Mouse (Mus musculus) right cerebral cortex, postnatal 10 days (tissue): ENCODE measurements around the gene Nme1.
"Not testable (repeated sequence)": the region's sequence is repeated elsewhere in the genome, so short reads cannot be mapped to it uniquely, and the experiment has no call there.

Experiments
- DNase-seq, 2 experiments: peaks; one replicate each; pipeline ENCODE4 v3.0.0; 2021; ENCODE audit warnings: low spot score in 2 of 2

The Nme1 gene

DNA sequence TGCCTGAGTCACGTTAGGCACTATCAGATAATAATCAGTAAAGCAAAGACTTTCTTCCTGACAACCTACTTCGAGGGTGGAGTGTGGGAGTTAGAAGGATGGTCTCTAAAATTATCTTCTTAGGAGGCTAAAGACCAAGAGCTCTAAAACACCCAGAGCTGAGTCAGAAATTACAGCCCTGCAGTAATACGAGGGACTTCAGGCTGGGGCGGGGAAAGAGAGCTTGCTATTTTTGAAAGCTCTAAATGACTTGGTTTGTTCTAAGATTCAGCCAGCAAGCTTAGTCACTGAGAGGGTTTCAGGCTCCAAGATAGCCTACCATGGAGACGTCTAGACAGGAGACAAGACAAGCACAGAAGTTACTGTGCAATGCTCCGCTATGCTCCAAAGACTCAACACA, 2.9 kb downstream of the Nme1 start:
- no peak for DNase-seq

DNA sequence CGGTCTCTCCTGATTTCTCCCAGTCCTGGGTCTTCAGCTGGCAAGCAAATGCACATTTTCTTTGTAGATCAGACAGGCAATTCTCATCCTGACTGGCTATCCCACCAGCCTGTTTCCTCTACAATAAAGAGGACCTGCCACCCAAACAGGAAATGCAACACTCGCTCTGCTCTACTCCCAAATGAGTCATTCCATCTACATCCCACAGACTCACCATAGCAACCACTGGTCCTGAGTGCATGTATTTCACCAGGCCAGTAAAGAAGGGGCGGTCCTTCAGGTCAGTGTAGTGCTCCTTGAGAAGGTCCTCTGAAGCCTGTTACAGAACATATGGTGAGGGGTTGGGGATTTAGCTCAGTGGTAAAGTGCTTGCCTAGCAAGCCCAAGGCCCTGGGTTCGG, 5.3 kb downstream of the Nme1 start:
- DNase-seq, result no peak

DNA sequence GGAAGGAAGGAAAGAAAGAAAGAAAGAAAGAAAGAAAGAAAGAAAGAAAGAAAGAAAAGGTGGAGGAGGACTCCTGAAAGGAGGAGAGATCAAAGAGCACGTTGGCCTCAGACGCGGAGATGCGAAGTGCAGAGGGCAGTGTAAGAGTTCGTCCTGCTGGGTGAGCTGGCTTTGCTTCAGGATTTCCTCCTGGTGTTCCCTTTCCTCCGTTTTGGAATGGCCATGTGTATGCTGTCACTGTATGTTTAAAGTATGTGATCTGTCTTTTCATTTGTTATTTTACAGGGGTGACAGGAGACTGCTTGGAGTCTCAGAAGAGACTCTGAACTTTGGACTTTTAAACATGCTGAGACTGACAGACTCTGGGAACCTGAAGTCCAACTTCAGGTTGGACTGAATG, 6.8 kb downstream of the Nme1 start:
- no peak for DNase-seq

DNA sequence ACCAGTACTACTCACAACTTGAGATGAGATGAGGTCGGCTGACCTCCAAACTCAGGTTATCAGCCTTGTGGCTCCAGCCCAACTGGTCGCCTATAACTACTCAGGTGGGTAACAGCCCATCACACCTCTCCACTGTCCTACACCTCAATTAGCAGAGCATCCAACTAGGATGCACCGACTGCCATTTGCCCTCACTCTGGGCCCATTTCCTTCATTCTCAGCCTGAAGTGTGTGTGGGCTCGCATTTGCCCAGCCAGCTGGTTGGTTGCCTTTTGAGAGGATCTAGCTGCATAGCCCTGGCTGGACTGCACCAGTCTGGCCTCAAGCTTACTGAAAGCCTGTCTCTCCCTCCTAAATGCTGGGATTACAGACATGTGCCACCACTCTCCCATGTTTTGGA, 10.6 kb downstream of the Nme1 start:
- no peak for DNase-seq

DNA sequence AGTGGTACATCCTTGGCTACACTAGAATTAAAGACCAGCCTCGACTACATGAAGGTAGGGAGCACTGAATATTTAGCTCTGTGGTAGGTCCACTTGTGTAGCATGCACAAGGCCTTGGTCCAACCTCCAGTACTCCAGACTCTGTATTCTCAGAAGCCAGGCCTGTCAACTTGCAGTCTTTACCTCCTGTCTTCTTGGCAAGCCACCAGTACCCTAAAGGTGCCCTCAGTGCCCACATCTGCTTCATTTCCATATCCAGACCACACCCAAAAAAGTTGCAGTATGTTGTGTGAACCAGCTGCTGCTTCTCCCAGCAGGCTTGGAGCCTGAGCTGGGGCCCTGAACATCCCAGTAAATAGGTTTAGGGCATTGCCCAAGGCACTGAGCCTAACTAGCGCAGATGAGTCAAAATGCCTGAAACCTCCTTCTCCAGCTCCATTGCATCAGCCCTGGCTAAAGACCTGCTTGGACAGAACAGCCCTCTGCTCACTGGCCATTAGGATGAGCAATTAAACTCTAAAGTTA, 11.2 kb downstream of the Nme1 start:
- no peak for DNase-seq

DNA sequence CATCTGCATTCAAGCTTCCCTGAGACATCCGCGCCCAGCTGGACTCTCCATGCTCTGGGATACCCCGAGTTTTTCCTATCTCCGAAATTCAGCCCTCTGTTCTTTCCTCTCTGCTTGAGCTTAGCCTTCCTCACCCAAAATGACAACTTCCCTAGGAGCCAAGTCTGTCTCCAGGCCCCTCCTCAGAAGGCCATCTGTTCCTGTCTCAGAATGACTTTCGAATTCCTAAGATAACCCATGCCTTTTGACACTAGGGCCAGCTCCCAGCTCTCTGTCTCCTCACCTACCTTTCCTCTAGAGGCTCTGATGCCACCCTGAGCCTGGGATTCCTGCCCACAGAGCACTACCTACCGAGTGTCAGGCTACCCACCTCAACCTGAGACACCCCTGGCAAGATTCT, 12.2 kb downstream of the Nme1 start, which contains the start of gene Nme2:
Gene Nme2 (minus strand): TSS at position 101 of the 400 bp plus-strand sequence.
- DNase-seq, result no peak

DNA sequence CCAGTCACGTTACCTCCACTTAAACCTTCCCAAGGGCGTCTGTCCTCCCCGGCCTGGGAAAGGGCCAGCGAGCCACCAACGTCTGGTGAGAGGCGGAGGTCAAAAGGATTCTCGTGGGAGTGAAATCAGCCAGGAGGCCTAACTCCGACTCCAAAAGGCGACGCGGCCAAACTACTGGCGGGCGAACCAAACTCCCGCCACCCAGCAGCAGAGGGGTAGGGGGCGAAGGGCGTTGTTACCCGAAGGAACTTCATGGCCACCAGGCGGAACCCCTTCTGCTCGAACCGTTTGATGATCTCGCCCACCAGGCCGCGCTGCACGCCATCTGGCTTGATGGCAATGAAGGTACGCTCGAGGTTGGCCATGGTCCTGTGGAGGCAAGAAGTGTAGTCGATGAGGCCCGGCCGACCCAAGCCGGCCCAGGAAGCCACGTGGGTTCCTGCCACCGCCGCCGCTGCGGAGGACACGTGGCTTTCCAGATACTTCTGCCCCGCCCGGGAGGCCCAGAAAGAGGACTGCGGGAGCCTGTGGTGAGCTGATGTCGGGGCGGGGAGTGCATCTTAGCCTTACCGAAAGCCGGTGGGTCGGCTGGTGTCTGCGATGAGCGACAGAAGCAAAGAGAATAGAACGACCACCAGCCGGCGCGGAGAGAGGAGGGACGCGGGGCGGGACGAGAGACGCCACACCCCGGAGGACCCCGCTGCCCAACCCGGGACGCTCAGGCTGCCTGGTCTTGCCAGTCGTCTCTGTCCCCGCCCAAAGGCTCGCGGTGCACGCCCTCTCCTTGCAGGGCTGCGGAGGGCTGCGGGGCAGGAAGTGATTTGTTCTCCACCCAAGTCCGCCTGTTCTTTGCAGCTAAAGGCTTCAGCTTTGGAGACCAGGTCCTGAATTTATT, 12.8 kb downstream of the Nme1 start:
- DNase-seq, result peak; percentile 95

DNA sequence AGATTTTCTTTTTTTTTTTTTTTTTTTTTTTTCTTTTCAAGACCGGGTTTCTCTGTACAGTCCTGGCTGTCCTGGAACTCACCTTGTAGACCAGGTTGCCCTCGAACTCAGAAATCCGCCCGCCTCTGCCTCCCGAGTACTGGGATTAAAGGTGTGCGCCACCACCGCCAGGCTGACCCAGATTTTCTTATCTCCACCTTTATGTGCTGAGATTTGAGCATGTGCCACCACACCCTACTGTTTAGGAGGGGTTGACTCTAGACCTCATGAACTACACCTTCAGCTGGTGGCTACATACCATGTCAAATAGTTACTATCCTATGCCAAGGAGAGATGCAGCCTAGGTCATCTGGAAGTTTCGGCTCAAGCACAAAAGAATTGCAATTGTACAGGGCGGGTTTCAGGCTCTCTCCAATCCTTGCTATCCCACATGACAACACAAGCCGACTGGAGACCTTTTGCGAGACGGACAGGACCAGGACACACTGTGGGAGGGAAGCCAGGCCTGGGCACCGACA, 13.5 kb downstream of the Nme1 start:
- DNase-seq, result no peak

DNA sequence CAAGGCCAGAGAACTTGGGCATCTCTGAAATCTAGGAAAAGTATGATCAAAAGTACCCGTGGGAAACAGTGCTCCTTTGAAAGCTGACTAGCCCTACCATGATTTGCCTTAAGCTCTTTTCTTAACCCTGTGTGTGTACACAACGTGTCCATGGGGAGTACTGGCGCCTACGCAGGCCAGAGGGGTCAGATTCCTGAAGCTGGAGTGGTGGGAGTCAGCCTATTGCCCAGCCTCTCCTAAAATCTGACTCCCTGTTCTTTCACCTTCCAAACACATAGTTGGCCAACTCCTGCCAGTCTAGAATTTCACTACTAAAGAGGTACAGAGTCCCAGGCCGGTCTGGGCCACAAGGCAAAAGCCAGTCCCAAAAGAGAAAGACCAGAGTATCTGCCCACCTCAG, 15.9 kb downstream of the Nme1 start:
- no peak for DNase-seq

DNA sequence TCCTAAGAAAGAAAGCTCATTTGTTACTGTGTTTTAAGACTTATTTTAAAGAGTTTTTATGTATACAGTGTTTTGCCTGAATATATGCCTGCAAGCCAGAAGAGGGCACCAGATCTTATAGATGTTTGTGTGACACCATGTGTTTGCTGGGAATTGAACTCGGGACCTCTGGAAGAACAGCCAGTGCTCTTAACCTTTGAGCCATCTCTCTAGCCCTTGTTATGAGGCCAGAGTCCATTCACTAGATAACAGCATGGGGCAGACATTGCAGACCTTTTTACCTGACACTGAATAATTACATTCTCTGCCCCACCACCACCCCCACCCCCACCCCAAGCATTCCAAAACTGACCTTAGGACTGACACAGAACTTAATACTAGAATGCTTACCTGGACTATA, 18.3 kb downstream of the Nme1 start:
- DNase-seq, result no peak

DNA sequence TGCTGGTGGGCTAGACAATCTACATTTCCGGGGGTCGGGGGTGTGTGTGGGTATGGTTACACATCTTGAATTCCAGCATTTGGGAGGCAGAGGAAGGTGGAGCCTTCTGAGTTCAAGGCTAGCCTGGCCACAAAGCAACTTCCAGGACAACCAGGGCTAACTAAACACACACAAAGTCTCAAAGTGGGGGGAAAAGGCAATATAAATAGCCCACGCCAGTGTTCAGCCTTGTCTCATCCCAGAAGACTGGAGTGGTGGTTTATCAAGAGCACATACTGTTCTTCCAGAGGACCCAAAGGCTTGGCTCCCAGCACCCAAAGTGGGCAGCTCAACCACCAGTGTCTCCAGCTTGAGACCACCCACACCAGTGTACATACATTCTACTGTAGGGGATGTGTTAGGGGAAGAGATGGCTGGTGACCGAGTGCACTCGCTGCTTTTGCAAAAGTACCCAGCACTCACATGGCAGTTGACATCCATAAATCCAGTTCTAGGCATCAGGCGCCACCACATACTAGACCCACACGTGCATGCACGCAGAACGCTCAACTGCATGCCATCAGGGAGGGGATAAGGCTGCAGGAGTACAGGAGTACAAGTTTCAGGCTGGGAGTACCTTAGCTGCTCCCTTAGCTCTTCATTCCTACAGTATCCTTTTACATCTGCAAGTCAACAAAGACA, 19.3 kb downstream of the Nme1 start:
- no peak for DNase-seq

DNA sequence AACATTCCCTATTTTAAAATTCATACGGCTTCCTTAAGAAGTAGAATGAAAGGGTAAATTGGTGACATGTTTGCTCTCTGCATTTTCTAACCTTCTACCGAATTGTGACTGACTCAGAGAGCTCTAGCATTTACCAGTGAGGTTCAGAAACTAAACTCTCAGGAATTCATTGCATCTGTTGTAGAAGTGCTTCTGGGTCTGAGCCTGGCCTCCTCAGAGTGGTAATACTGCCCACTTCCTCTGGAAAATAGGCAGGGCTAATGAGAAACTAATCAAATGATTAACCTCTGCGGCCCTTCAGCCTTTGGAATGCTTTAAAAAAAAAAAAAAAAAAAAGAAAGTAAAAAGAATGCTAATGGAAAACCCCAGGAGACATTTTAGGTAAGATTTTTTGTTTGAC, 23.3 kb downstream of the Nme1 start:
- no peak for DNase-seq

DNA sequence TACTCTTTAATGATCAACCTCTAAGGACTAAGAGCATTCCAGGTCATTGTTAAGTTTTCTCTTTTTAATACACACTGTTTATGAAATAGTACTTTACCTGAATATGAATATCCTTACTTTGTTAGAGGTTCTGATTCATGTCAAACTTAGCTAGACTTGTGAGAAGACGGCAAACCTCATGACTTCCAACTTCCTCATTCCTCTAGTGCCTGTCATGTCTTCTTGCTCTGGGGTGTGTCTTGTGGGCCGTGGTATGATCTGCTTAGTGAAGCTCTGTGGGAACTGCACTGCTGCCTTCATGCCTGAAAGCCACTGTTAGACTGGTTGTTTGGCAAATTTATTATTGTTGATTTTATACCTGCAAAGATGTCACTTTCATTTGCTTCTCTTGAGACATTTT, 27.4 kb downstream of the Nme1 start:
- no peak for DNase-seq

DNA sequence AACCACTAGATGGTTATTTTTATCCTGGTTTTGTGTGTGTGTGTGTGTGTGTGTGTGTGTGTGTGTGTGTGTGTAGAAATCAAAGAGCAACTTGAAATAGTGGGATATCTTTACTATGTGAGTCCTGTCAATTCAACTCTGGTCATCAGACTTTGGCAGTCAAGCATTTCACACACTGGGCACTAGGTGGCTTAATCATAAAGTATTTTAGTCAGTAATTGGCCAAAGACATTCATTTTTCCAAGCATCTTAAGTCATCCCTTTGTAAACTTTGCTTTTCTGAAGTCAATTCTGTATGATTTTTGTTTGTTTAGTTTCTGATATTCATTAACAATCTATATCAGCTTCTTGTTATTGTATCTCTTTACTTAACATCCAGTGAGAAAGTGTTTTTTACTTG, 39.2 kb downstream of the Nme1 start:
- no peak for DNase-seq

DNA sequence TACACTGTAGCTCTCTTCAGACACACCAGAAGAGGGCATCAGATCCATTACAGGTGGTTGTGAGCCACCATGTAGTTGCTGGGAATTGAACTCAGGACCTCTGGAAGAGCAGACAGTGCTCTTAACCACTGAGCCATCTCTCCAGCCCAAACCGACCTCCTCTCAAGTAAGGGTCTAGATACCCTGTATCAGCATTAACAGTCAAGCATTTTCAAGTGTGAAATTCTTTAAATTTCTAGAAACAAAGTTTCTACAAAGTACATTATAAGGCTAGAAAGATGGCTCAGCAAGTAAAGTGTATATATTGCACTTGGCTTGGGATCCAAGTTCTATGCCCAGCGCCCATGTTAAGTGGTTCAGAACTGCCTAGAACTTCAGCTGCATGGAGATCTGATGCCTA, 53.3 kb downstream of the Nme1 start:
- not testable (repeated sequence) for DNase-seq

DNA sequence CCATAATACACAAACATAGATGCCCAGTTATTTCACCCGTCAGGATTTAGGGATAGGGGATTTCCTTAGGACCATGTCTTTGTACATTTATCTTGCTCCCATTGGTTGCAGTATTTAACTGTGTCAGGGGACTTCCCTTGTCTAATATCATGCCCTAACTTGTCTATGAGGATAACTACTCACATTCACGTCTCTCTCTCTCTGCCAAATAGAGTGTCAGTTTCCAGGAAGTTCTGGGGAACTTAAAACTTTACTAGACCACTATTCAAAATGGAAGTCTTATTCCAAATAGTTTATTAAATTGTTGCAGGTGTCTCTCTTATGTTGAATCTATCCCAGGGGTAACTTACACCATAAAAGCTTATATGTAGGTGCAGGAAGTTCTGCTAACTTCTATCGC, 56.7 kb downstream of the Nme1 start:
- no peak for DNase-seq

DNA sequence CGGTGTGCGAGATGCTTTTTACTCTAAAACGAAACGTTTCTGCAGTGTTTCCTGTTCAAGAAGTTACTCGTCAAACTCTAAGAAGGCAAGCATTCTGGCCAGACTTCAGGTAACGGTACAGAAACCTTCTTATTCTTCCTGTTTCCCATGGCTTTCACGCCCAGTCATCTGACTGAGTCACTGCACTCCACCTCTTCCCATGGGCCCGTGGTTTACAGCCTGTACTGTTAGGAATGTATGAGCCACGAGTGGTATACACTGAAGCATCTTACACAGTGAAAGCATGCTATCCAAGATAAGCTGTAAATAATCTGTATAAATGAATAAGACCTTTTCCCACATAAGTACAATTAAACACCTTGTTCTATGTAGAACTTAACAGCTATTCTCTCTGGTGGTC, 59.5 kb downstream of the Nme1 start:
- DNase-seq, result no peak

DNA sequence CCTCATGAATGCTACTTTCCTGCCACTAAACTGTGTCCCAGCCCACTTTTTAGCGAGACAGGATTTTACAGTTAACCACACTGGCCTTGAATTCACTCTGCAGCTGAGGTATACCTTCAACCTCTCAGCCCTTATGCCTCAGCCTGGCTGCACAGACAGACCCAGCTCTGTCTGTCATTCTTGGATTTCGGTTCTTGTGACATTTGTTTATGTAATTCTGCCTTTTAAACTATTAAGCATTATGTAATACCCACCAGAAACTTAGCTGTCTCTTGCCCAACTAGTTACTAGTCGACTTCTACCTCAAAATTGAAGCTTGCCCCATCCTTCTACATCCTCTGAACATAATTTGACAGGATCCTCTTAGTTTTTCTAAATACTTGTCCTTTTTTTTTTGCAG, 60.5 kb downstream of the Nme1 start:
- no peak for DNase-seq
